8 mouse cellular contexts compared by ENCODE assay signal in the genomic region with DNA sequence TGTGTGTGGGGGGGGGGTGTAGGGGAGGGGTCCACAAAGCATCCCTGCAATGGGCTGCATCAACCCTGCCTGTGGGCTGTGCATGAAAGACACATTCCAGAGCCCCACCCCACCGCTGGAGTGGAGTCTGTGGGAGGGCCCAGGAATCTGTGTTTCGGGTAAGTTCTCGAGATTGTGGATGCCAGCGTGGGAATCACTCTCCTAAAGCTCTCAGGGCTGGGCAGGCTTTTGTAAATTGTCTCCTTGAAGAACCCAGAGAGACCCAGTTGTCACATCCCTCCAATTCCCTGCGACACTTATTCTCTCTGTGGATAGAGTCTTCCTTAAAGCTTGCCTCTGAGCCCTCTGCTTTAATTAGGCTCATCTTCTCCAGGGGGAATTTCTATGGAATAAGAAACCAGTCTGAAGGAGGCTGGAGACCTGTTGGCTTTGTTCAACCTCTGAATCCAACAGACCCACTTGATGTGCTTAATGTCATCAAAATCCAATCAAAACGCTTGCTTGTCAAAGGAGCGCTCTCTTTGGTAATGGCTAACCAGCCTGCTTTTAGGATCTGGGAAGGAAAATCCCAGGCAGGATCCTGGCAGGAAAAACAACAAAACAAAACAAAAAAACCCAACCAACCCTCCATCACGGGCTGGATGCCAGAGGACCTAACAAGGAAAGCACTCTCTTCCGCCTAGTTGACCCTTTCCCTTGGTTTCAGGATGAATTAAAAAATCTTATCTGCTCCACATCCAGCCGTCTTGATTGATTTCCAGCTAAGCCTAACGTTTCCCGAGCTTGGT.
DNase-seq lines count a peak whose midpoint lies in the region; ATAC-seq lines count a peak whose summit lies in the region.

No protein-coding gene starts in this region.

- 48% methylated on average over 12 of the region's 12 CpGs for WGBS in limb, embryonic 15.5 days

- H3K4me3 ChIP-seq in limb, embryonic 15.5 days, result peak overlapping the region; percentile 56

- H3K9ac ChIP-seq in limb, embryonic 15.5 days, result peak overlapping the region; percentile 45; the same call in 1 of the 2 replicates

- H3K27me3 ChIP-seq in limb, embryonic 15.5 days, result no peaks in the 10 kb centered on the region

- H3K4me1 ChIP-seq in limb, embryonic 15.5 days, result peaks cover 19% of the 10 kb centered on the region

- H3K36me3 ChIP-seq in limb, embryonic 15.5 days, result no peaks in the 10 kb centered on the region

- H3K4me2 ChIP-seq in limb, embryonic 15.5 days, result peak overlapping the region; percentile 89

- no peak overlapping the region for H3K27ac ChIP-seq in limb, embryonic 15.5 days

- peak; percentile 30 for DNase-seq in ovary, postnatal 36 days (ENCODE audit: low spot score)
- DNase-seq in ovary, postnatal 10 days (ENCODE audit: low spot score), result no peak
- peak; percentile 68 for DNase-seq in heart, adult 8-10 months (ENCODE audit: low spot score)
- peak; percentile 55 to 58 for DNase-seq in kidney, adult 8-10 months
- peak; percentile 81 to 83 for DNase-seq in right cerebral cortex, adult 2 months (ENCODE audit: low spot score in 2 of 2)
- DNase-seq in testis, postnatal 14 days (ENCODE audit: low spot score), result no peak
- no peak for DNase-seq in urinary bladder, postnatal 36 days (ENCODE audit: low spot score in 2 of 2)

- H3K9me3 ChIP-seq in limb, embryonic 15.5 days, result no peaks in the 10 kb centered on the region

- ATAC-seq in limb, embryonic 15.5 days (ENCODE audit: insufficient number of reproducible peaks, low FRiP score, low TSS enrichment, low read depth), result peak; percentile 20; the same call in 1 of the 2 replicates

Comparison
In these comparisons a context has a peak if more than half of its experiments do, and no peak if none do; other contexts are left out.
1. DNase-seq: peak in ovary, postnatal 36 days (single experiment), heart, adult 8-10 months (single experiment), kidney, adult 8-10 months (2 of 2) and right cerebral cortex, adult 2 months (2 of 2); none in ovary, postnatal 10 days (single experiment), testis, postnatal 14 days (single experiment) and urinary bladder, postnatal 36 days (0 of 2).